Mouse (Mus musculus) small intestine, adult 2 months (tissue): ENCODE measurements around the gene Kcnmb1.

Experiments
- CTCF ChIP-seq: fragments of 200-500 bp; IDR thresholded peaks from 2 replicates; pipeline ENCODE4 v1.5.1; 2012; ENCODE audit warnings: low read depth, mild to moderate bottlenecking, control low read depth, inconsistent platforms, low read length, moderate library complexity, mixed read lengths; ENCODE audit not compliant: insufficient replicate concordance, insufficient read length; ENCODE audit errors: extremely low read depth
- POLR2A ChIP-seq: fragments of 200-500 bp; IDR thresholded peaks from 2 replicates; pipeline ENCODE4 v1.6.1; 2012; ENCODE audit warnings: low read depth, mild to moderate bottlenecking, control low read depth, inconsistent platforms, low read length, moderate library complexity

DNA sequence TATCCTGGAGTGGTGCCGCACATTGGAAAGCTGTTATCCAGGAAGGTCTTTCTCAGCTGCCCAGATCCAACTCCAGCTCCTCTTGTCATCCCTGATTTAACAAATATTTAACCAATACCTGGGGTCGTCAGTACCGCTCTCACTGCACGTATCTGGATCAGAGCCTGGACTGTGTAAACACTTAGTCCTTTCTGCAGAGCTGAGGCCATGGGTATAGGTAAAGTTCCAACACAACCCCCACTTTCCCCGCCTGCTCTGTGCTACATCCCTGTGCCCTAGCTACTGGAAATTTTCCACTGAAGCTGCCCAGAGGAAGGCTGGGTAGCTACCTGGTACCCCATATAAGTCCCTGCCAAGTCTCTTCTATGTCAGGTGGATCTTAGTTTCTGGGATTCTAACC lies 27.2 kb downstream of the Kcnmb1 start:
- TF ChIP-seq CTCF (no peak), POLR2A (no peak)
